Mouse (Mus musculus) liver, adult 2 months (tissue): Measurements from ENCODE around the gene As3mt.

Experiments
- CTCF ChIP-seq: fragments of 200-500 bp; IDR thresholded peaks from 2 replicates; pipeline ENCODE4 v1.5.1; 2011; ENCODE audit warnings: low read depth, low read length, control low read depth
- POLR2A ChIP-seq: fragments of 200-500 bp; IDR thresholded peaks from 2 replicates; pipeline ENCODE4 v1.6.1; 2011; ENCODE audit warnings: low read length, control low read depth; ENCODE audit not compliant: insufficient read depth; ENCODE audit errors: extremely low read depth

DNA sequence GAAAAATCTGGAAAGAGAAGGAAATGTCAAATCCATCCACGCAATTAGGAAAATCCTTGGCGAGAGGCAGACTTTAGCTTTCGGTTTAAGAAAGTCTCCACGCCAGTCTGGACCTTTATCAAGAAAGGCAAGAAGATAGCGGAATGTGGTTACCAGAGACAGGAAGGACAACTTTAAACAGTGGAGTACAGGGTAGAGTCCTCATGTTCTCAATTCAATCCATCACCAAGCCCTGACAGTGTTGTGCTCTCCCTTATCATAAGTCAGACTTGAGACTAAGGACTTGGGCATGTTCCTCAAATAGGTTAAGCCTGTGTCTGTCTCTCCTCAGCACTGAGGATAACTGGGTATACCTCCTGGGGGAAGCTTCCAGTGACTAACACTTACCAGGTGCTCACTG is 37.5 kb upstream of the As3mt start:
- TF ChIP-seq CTCF (no peak), POLR2A (no peak)
